ENCODE assay signal across 8 mouse cellular contexts in the genomic region with DNA sequence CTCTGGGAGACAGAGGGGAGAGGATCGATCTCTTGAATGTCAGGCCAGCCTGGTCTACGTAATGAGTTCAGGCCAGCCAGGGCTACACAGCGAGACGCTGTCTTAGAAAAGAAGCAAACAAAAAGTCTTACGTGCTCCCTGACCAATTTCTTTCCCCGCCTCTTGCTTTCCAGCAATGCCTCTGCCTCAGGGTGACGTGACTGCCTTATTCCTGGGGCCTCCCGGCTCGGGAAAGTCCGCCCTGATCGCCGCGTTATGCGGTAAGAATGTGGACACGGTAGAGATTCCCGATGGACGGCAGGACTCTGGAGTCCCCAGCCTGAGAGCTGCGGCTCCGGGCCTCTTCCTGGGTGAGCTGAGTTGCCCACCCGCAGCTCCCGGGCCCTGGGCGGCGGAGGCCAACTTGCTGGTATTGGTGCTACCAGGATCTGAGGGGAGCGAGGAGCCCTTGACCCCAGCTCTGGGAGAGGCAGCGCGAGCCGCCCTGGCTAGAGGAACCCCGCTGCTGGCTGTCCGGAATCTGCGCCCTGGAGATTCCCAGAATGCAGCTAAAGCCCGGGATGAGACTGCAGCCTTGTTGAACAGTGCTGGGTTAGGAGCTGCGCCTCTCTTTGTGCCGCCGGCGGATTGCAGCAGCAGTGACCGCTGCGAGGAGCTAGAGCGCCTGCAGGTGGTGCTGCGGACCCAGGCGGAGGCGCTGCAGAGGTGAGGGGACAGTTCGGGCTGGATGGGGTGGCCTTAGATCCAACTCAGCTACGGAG. TPM values are rescaled to one million over a fixed set of nuclear protein-coding genes. Genes with fewer than 3 reads are reported as not detected.
DNase-seq lines count a peak whose midpoint lies in the region; ATAC-seq and TF ChIP-seq lines count a peak whose summit lies in the region.

No protein-coding gene starts in this region.

- CTCF ChIA-PET in Patski (lab: Charles Lee): interaction anchor here (0.8 to 3.3 kb wide), 19 partner anchors 8 to 121 kb away, joined by 3 to 32 read pairs (median 5); a partner anchor contains a TSS

- WGBS in hindbrain, embryonic 10.5 days: 2% methylated on average over 43 of the region's 43 CpGs

- H3K27ac ChIP-seq in hindbrain, embryonic 10.5 days: peak overlapping the region; percentile 90

- H3K4me3 ChIP-seq in hindbrain, embryonic 10.5 days: peak overlapping the region; percentile 67

- H3K4me1 ChIP-seq in hindbrain, embryonic 10.5 days (replicated peaks): peaks cover 43% of the 10 kb centered on the region

- no peaks in the 10 kb centered on the region for H3K9me3 ChIP-seq in hindbrain, embryonic 10.5 days

- H3K36me3 ChIP-seq in hindbrain, embryonic 10.5 days: peaks cover 36% of the 10 kb centered on the region

- no peak for TF ChIP-seq CTCF in Patski (IDR thresholded peaks at IDR 0.05)

- in situ Hi-C loops in Patski (cut with MboI; ENCODE audit: low pct_unique_long_range_greater_than_20kb): loop anchor here (5.0 kb wide), 1 partner anchor 41 kb away; no protein-coding TSS in a partner anchor

- no peak for DNase-seq in Patski (ENCODE audit: low read depth, low spot score)
- DNase-seq in cerebellum, adult 9-10 months: peak; percentile 79
- DNase-seq in forelimb bud, embryonic 11.5 days (ENCODE audit: low read depth, low spot score): peak; percentile 66
- peak; percentile 87 for DNase-seq in hindbrain, embryonic 10.5 days (ENCODE audit: low spot score)
- DNase-seq in layer of hippocampus, postnatal 25 days (ENCODE audit: extremely low spot score in 1 of 2, low spot score in 1 of 2): peak; percentile 56 to 66
- peak; percentile 84 to 85 for DNase-seq in lung, postnatal 4 days
- DNase-seq in right cerebral cortex, adult 18-20 months: peak; percentile 85
- peak; percentile 77 for DNase-seq in urinary bladder, postnatal 14 days (ENCODE audit: low spot score)

- no peaks in the 10 kb centered on the region for H3K27me3 ChIP-seq in Patski
- H3K27me3 ChIP-seq in hindbrain, embryonic 10.5 days (ENCODE audit: insufficient read depth, poor library complexity, severe bottlenecking): peaks cover 41% of the 10 kb centered on the region

- POLR2A ChIA-PET in Patski (lab: Charles Lee): interaction anchor here (0.9 to 2.6 kb wide), 4 partner anchors 15 to 71 kb away, joined by 3 to 15 read pairs (median 8); a partner anchor contains a TSS

- ATAC-seq in Patski: peak; percentile 74

RNA-seq across cellular contexts. Expression of a gene that starts 0.9 kb away (rescaled TPM):
- 28.8 TPM for polyA plus RNA-seq in Patski (2021)
- 10.7 and 14.9 TPM in 2 replicates for polyA plus RNA-seq in hindbrain, embryonic 10.5 days (2016; fragmentation: Nextera tagmentation; extraction: Ambion mirVana)
- 10 to 100 TPM; 69.0 to 71.9 TPM for total RNA-seq in layer of hippocampus, postnatal 25 days (2021)

RNA-seq across cellular contexts. Expression of a gene that starts 14.5 kb away (rescaled TPM):
- 0.26 TPM for polyA plus RNA-seq in Patski (2021)
- polyA plus RNA-seq in hindbrain, embryonic 10.5 days (2016; fragmentation: Nextera tagmentation; extraction: Ambion mirVana): 0.26 TPM in 1 of 2 replicates, not detected in the other
- not detected for total RNA-seq in layer of hippocampus, postnatal 25 days (2021)

RNA-seq across cellular contexts. Expression of a gene that starts 14.7 kb away (rescaled TPM):
- polyA plus RNA-seq in Patski (2021): 60.3 TPM
- 132 and 160 TPM in 2 replicates for polyA plus RNA-seq in hindbrain, embryonic 10.5 days (2016; fragmentation: Nextera tagmentation; extraction: Ambion mirVana)
- 10 to 100 TPM; 34.8 to 43.0 TPM for total RNA-seq in layer of hippocampus, postnatal 25 days (2021)

RNA-seq across cellular contexts. Expression of a gene that starts 19.1 kb away (rescaled TPM):
- 0.21 TPM for polyA plus RNA-seq in Patski (2021)
- polyA plus RNA-seq in hindbrain, embryonic 10.5 days (2016; fragmentation: Nextera tagmentation; extraction: Ambion mirVana): 1.1 TPM in 2 replicates
- not detected for total RNA-seq in layer of hippocampus, postnatal 25 days (2021)

RNA-seq across cellular contexts. Expression of a gene that starts 24.6 kb away (rescaled TPM):
- polyA plus RNA-seq in Patski (2021): 32.4 TPM
- polyA plus RNA-seq in hindbrain, embryonic 10.5 days (2016; fragmentation: Nextera tagmentation; extraction: Ambion mirVana): 109 and 150 TPM in 2 replicates
- total RNA-seq in layer of hippocampus, postnatal 25 days (2021): 10 to 100 TPM; 39.8 to 45.0 TPM
